Mouse (Mus musculus) c-Kit-positive CD71-negative TER-119-negative erythroid progenitor cells, embryonic 14.5 days (primary cell): ENCODE measurements at regions not wholly inside any gene's neighbourhood (a gene's known extent, or its start where the extent isn't known, plus 50 kb on each side); places are given as distances from the start of the nearest gene placed in this dataset.

Source experiments
- DNase-seq: peaks from one replicate; pipeline ENCODE4 v3.0.0-alpha.2; 2013; ENCODE audit warnings: low read depth

DNA sequence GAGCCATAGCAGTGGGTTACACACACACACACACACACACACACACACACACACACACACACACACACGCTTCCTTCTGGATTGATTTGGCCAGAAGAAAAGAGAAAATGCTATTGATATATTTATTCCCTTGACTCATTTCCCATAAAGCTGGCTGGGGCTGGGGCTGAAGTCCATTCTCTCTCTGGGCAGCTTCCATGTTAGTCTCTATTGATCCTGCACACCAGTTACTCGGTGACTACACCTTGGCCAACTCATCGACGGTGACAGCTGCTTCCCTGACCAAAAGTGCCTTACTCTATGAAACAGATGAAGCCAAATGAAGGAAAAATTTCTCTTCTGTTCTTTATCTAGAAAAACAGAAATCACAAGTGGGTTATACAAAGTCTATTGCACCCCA, 82.1 kb downstream of the Snx18 start:
- DNase-seq = no peak

DNA sequence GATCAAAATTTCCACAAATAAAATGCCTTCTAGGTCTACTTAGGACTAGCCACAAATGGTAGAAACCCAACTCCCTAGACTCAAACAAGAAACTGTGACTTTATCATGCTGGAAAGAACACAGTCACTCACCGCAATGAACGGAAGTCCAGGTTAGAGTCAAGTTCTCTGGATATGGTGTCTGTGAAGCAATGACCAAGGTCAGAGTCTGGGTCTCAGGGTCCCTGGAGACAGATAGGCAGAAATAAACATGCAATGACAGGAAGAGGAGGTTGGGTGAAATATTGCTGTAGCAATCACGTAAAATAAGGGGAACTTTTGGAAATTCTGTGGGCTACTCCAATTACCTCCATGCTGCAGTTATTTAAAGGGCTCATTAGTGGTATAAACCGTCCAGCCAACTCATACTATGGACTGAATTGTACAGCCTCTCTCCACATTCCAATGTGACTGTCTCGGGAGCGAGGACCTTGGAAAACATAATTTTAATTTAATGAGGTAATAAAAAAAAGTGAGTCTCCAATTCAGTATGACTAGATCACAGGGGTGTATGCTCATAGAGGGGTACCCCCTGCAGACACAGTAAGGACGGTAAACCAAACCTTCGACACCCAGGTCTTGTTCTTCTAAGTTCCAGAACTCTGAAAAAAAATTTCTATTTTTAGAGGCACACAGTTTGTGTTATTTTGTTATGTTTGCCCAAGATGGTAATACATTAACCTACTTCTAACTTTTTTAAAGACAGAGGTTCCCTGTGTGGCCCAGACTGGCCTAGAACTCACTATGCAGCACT, 83.5 kb downstream of the Snx18 start:
- no peak for DNase-seq

DNA sequence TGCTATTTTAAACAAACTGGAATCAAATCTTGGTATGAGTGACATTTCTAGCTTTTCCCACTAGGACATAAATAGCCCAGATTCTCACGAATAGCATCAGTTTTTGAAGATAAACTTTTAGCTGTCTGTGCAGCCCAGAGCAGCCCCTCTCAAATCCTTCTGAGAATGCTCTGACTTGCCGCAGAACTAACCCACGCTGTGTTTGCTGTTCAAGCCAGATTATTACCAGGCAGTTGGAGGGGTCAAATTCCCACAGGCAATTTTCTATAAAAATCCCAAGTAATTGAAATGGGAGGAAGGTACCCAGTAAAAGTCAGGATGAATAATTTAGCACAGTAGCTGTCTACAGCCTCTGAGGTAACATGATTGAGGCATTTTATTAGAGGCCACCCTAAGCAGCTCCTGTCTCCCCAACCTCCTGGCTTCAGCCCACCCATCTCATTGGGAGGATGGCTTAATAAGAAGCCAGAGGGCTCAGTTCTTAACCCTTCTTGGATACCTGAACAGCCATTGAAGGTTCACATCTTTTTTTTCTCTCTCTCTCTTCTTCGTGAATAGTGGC, 84.4 kb downstream of the Snx18 start:
- no peak for DNase-seq

DNA sequence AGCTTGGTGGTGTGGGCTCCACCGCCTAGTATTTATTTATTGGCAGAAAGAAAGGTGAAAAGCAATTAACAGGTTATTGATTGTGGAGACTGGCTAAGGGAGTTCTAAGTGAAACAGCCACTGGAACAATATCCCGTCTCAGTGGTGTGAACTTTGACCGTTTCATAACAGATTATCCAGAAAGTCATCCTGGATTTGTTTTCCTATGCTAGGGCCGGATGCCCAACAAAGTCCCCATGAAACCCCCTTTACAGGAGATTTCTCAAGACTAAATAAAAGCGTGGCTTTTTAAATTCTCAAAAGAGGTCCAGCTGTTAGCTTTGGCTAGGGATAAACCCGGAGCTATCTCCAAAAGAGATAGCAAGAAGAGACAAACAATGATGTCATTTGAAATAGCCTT, 91.4 kb downstream of the Snx18 start:
- no peak for DNase-seq

DNA sequence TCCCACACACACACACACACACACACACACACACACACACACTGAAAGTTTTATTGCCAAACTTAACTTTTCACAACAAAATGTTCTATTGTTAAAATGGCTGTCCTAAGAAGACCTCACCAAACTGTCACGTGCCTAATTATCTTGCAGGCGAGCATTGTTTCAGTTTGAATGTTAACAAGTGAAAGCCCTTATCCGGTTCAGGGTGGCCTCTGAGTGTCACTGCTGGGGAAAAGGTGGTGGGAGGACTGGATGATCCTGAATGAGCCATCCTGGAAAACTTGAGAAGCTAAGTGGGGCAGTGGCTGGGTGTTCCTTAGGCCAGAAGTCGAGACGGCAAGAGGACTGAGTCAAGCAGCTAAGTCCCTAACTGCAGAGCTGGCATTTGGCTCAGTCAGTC, 94.9 kb downstream of the Snx18 start:
- no peak for DNase-seq

DNA sequence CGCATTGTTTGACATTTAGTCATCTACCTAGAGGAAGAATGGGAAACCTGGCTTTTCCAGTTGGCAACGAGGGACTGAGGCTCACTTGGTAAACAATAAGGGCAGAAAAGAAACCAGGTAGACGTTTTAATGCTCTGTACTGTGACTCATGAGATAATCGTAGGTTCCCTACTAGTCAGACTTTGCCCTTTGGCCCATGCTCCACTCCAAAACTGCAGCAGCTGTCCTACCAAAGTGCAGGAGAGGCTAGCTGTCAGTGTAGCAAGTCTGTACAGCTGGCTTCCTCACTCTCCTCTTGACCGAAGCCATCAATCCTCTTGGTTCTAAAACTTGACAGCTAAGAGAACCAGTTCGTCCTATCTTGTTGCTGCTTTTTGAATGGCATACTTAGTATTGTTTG, 100.2 kb downstream of the Snx18 start:
- no peak for DNase-seq

DNA sequence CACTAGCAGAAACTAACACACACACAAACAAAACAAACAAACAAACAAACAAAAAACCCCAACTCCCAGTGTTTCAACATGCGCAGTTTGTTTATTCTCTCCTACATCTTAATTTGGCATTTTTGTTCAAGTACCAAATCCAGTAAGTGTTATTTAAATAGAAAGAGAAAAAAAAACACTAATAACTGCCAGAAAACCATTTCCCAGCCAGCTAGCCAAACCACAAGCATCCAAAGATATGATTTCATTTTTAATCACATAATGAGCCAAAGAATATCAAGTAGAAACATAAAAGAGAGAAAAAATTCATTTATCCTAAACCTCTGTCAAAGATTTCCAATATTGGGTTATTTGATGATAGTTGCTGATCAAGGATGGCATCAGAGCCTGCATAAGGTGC, 102.3 kb downstream of the Snx18 start:
- no peak for DNase-seq

DNA sequence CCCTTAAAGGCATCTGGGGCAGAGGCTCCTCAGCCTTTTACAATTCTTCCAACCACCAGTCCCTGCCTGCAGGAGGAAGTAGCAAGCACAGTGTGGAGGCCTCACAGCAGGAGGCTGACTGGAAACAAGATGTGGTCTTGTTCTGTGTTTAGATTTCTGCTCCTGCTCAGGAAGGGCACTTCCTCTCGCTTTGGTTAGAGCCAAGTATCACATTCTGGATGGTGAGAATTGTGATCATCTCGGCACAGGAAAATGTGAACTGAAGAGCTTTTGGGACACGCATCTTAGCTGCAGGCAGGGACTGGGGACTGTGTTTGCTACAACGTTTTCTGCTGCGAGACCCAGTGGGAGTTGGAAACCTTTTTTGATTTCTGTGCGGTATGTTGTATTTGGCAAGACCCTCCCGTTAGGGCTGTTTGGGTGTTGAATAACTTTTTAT, 103.2 kb downstream of the Snx18 start:
- DNase-seq = no peak

DNA sequence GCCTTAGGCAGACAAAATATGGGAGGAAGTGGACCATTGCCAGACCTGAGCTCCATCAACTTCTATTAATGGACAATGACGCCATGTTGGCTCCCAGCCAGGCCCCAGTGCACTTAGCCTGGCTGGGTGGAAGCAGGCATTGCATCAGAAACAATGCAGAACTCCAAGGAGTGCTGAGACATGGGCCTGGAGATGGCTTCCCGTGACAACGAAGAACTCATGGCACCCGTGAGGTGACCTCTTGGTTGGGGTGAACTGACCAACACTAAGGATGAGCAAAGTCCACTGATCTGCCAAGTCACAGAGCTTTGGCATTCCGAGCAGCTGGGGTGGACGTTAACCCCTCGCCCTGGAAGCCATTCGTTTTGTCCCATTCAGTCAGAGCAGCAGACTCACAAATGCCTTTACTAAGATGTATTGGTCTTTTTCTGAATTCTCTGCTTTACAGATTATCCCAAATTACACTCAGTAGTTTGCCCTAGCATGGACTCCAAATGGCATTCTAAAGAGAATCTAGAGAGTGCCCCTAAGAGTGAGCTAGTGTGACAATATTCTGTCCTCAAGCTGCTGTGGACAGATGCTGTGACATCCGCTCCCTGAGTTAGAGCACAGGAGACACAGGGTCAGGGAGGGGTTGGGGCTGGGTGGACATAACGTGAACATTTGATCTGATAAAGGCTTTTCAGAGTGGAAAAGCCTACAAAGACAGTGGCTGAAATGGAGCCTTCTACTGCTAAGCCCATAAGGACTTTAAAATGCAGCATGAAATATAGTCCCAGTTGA, 108.8 kb downstream of the Snx18 start:
- DNase-seq = no peak

DNA sequence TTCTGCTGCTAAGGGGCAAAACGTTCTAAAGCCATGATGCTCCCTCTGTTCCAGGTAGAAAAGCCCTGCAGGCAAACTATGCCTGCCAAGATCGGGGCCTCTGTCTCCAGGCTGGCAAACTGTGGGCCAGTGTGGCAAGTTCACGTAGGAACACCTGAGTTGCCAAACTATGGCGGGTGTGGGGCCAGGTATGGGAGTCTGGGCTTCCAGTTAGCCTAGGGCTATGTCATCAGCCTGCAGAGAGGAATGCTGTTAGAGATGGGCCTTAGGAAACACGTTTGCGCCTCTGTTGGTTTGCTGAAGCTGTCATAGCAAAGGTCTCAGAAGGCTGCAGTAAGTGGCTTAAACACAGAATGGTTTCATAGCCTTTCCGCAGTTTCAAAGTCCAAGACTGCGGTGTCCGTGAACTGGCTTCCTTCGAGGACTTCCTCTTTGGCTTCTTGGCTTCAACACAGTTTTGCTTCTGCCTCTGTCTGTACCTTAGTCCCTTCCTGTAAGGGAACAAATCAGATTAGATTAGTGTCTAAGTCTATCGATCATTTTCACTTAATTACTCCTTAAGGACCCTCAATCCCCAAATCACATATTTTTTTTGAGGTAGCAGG, 110.1 kb downstream of the Snx18 start:
- DNase-seq = no peak

DNA sequence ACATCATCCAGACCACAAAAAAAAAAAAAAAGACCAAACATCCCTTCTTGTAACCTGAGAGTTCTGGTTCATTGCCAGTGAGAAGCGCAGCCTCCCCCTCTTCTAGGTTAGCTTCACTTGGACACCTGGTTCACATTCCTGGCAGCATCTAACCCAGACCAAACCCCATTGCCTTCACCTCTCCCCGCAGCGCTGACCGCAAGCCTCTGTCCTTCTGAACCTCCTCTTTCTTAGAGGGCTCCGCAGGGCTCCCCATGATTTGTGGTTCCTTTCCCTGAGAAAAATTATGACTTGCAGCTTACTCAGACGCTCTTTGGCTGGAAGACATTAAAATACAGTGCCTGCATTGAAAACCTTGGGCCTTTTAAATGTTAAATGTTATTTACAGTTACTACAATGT, 115.8 kb downstream of the Snx18 start:
- no peak for DNase-seq

DNA sequence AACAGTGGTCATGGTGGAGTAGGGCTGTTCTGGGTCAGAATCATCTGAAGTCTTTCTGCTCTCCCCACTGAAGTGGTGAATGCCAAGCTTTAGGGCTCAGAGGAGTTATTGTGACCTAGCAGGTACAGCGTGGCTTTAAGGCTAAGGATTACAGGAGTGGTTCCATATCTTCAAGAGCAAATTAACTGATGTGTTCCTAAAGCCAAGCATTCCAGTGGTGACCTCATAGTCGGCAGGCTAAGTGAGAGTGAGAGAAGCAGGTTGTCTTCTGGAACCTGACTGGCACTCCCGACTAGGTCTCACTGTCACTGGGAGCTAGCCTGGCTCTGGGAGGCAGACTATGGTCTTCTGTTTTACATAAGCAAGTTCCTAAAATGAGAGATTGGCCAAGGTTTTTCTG, 116.3 kb downstream of the Snx18 start:
- no peak for DNase-seq

DNA sequence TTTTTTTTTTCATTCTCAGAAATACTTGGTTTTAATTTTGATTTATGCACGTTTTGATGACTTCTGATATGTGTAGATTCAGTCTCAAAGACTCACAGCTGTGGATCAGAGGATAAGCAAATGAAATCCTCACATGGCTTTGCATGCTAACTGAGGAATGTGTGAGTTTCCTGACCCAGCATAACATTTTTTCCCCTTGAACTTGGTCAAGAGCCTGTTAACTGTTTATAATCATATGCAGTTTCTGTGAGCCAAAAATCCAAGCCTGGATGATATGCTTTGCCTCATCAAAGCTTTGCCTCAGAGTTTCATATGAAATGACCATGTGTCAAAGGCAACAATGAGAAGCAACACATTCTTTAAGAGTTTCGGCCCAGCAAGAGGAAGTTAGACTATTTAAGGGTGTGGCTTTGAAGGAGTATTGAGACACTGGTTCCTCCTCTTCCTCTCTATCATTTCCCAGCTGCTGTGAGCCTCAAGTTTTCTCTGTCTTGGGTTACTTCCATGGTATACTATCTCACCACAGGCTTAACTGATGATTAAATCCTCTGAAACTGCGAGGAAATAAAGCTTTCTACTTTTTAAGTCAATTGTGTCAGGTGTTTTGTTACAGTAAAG, 117.9 kb downstream of the Snx18 start:
- no peak for DNase-seq

DNA sequence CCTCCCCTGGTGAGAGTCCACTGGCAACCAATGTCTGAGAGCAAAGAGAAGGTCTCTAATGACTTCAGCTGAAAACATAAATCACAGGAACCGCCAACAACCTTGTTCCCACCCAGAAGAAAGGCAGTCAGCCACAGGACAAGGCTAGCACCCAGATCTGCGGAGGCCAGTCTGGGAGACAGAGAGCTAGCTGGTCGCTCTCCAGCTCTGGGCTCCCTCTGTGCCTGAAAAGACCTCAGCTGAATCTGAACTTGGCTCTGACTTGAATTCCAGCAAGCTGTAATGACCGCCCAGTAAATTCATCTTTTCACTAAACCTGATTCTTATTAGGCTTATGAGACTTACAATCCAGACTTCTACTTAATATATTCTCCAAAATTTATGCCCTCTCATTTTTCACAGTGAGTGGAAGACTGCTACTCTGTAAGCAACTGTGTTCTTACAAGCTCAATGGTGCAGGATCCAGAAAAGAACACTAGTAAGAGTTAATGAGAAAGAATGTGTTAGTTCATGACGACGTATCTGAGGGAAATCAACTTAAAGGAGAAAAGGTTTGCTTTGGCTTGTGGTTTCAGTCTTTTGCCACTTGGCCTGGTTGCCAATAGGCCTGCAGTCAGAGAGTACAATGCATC, 119.2 kb downstream of the Snx18 start:
- no peak for DNase-seq

DNA sequence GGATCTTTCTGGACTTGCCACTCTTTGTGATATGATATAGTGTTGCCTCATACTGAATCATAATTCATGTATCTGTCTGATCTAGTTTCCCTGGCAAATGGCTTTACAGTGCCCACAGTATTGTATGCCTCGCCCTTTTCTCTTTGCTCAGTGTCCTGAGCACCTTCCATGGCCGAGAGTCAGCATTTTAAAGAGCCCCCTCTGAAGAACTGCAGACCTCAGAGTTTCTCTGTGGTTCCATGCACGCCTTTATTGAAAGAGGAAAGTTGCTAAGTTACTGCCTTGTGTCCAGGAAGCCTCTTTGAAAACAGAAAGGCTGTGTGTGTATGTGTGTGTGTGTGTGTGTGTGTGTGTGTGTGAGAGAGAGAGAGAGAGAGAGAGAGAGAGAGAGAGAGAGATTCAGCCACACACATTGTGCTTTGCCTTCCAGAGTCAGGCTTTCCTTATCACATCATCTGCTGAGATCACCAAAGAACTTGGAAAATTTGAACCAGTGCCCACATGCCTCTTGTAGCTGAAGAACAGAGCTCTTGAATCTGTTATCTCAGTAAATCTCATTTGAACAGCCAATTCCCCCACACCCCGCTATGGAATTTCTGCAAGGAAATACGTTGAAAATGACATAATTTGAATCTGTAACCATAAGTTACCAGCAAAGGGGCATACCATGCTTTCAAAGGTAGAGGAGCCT, 122.6 kb downstream of the Snx18 start:
- DNase-seq = no peak

DNA sequence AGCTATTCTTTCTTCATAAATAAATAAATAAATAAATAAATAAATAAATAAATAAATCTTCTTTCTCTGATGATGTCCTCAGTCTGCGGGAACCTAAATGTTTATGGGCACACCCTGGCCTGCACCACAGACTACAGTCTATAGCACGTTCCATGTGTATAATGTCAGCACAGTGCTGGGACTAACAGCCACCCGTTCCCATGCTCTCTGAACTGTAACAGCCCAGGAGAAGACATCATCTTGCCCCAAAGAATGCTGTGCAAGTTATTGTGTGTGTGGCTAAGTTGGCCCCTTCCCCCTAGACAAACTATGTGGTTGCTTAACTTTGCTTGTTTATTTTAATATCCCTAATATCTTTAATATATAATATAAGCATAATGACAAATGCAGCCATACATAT, 123.2 kb downstream of the Snx18 start:
- no peak for DNase-seq

DNA sequence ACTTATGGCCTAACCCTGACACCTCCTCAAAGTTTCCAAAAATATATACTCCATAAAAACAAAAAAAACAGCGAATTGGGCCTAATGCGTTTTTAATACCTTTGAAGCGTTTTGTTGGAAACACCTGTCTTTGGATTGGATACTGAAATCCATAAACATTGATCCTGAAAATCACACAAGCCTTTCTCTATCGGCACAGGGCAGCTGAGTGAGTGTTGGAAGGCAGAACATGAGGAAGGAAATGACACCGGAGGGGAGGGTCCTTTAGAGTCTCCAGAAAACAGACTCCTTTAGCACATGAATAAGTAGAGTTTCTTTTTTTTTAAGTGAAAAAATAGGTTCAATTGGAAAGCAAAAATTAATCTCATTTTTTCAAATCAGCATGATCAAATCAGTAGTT, 123.7 kb downstream of the Snx18 start:
- no peak for DNase-seq

DNA sequence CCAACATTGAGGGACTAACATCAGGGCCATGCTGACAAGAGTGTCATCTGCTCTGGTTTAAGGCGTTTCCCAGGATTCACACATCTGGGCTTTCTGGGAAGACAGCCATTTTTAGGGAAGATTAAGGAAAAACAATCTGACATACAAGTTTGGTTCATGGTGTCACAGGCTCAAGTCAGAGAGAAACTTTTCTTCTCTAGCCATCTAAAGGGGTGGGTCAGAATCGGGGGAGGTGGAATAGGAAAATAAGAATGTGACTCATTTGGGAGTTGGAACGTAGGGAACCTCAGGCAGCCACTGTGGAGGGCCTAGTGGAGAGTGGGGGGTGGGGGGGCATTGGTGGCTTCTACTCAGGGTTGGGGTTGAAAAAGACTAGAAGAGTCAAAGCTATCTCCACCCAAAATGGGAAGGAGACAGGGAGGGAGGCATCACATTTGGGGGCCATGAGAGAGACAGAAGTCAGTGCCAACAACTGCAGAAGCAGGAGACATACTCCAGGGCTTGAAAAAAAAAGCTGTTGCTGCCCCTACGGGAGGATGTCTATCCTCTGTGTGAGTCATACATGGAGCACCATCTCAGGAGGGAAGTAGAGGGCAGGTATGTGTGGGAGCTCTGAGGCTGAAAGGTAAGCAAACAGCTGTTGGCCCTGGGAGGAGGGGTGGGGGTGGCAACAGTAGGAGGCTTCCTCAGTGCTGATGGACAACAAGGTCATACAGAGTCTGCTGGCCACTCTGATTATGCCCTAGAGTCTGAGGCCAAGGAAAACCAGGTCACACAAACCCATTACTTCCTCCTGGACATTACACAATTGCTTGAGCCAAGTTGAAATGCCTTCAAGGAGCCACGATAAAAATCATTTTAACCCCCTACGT, 128.2 kb downstream of the Snx18 start:
- no peak for DNase-seq

DNA sequence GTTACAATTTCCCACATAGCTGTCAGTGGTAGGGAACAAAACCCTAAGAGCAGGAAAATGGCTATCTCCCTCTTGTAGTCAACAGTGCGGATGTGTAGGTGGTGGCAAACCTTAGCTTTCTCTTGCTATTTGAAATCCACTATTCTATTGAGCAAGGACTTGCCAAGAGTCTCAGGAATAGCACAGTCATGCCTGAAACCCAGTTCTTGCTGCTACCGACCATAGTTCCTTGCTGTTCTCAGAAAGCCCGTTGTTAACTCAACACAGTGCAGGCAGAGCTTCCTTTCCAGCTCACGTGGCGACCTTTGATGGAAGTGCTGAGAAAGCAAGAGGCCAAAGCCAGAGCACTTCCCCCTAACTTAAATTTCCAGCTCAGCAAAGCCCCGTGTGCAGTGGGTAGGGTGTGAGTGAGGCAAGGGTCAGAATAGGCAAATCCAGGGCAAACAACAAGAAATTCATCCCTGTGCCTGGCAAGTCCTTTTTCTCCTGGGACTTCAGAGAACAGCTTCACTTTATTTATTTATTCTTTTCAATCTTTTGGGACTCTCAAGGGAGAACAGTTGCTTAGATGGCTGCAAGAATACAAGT, 131.9 kb downstream of the Snx18 start:
- DNase-seq = no peak

DNA sequence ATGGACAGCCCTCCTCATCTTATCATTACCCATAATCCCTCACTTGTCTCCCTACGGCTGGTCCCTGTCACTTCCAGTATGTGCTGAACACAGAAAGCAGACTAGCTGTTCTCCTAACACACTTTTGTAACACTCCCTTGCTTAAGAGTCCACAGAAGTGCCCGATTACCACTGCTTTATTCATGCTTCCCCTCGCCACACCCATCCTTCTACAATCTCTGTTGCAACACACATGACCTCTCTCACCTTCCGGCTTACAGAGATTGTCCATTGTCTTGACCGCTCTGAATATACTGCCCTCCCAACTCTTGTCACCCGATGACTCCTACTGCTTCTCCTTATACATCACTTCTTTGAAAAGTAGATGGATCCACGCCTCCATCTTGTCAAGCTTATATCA, 132.9 kb downstream of the Snx18 start:
- DNase-seq = no peak
